Mouse (Mus musculus) neutrophil, adult 5-6 weeks (primary cell): ENCODE results near the gene Ing2. TPM values are rescaled to one million over a fixed set of nuclear protein-coding genes. Genes with fewer than 3 reads are reported as not detected.

Experiments
- ATAC-seq: fragments of 151-379, 151-347 bp; 2 replicates; pipeline ENCODE4 v1.8.0; 2017; ENCODE audit warnings: mild to moderate bottlenecking, moderate TSS enrichment; ENCODE audit not compliant: insufficient number of reproducible peaks, poor library complexity, low FRiP score, severe bottlenecking; ENCODE audit errors: extremely low read depth
- total RNA-seq: library from RNA; stranded (forward); fragments of 200-1000 nt; gene quantifications from 2 replicates; pipeline ENCODE4 v1.2.3, GENCODE M21; 2017

Gene Ing2
- total RNA-seq, 1 experiment from 2014 or later: 31.4 TPM

DNA sequence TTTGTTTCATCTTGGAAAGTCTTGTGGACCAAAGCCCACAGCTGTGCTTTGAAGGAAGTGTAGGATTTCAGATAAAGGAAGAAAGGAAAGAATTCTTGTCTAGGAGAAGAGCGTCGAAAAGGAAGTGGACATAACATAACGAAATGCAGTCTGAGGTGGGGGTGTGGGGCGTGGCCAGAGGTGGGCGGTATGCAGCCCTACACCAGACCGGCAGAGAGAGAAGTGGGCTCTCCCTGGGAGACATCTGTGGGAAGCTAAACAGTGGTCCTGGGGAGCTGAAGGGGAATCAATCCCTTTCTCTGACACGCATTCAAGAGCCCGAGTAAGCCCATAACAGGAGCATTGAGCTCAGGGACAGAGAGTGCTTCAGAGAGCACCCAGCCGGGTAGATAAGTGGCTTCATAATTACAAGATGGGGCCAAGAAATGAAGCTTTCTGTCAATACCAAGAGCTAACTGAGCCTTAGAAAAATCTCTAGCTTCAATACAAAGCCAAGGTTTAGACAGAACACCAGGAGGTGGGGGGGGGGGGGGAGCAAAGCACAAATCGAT lies 40.5 kb downstream of the Ing2 start:
- no peak for ATAC-seq

DNA sequence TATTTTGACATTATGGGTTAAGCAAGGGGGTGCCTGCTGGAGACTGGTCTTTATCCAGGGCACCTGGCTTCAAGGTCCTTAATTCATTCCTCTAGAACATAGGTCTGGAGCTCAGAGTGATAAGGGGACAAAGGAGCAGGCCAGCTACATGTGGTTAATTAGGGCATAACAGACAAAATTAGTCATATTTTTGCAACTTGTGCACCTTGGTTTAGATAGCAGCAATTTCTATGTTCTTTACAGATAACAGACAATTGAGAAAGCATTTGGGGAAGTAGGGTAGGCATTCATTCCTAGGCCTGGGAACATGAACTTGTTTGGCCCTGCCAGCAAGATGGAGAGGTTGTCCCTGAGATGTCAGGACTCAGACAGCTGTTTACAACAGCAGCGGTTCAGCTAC lies 54.2 kb downstream of the Ing2 start:
- ATAC-seq: no peak

Other genes starting within 250 kb of the Ing2 start
- 0.12 and 0.70 TPM in 2 replicates for gene Stox2, start 229.2 kb downstream of the Ing2 start, total RNA-seq
- gene Trappc11, start 142.1 kb downstream of the Ing2 start, total RNA-seq: 59.5 and 60.4 TPM in 2 replicates
- gene Rwdd4a, start 141.9 kb downstream of the Ing2 start, total RNA-seq: 11.4 and 12.4 TPM in 2 replicates
- 41.9 and 45.7 TPM in 2 replicates for gene Cdkn2aip, start 38.4 kb upstream of the Ing2 start, total RNA-seq
- not detected in 2 replicates for gene Cldn24, start 146.6 kb upstream of the Ing2 start, total RNA-seq
- not detected in 2 replicates for gene Cldn22, start 148.9 kb upstream of the Ing2 start, total RNA-seq